Comparison of ENCODE assay signal across 8 mouse cellular contexts in genomic region chr16:6480411-6480728, GRCm38 (mm10).
DNase-seq lines count a peak whose midpoint lies in the region; ATAC-seq and TF ChIP-seq lines count a peak whose summit lies in the region.

No protein-coding gene starts in this region.

- H3K4me3 ChIP-seq in liver, adult 2 months (ENCODE audit: insufficient read depth, low read depth, low read length): no peak overlapping the region
- H3K4me3 ChIP-seq in liver, embryonic 11.5 days (ENCODE audit: low read depth, low read length): no peak overlapping the region
- H3K4me3 ChIP-seq in limb, embryonic 14.5 days (replicated peaks; ENCODE audit: low read length): no peak overlapping the region

- H3K9me3 ChIP-seq in liver, embryonic 11.5 days (ENCODE audit: control insufficient read depth, low read length): no peaks in the 10 kb centered on the region
- no peaks in the 10 kb centered on the region for H3K9me3 ChIP-seq in limb, embryonic 14.5 days (ENCODE audit: control insufficient read depth, low read length)

- H3K36me3 ChIP-seq in liver, adult 2 months (ENCODE audit: control insufficient read depth, insufficient read depth, low read length): no peaks in the 10 kb centered on the region
- H3K36me3 ChIP-seq in liver, embryonic 11.5 days (ENCODE audit: control insufficient read depth, insufficient read depth, low read length): no peaks in the 10 kb centered on the region
- H3K36me3 ChIP-seq in limb, embryonic 14.5 days (ENCODE audit: control insufficient read depth, insufficient read depth, low read length): no peaks in the 10 kb centered on the region

- no peak overlapping the region for H3K27ac ChIP-seq in liver, adult 2 months (replicated peaks; ENCODE audit: insufficient read depth, low read depth, low read length)
- H3K27ac ChIP-seq in liver, embryonic 11.5 days (ENCODE audit: low read depth, low read length): no peak overlapping the region
- H3K27ac ChIP-seq in limb, embryonic 14.5 days (replicated peaks; ENCODE audit: low read depth, low read length): no peak overlapping the region

- ATAC-seq in liver, embryonic 11.5 days (replicated peaks; ENCODE audit: low FRiP score): no peak
- no peak for ATAC-seq in limb, embryonic 14.5 days (ENCODE audit: low FRiP score, low read depth)
- no peak for ATAC-seq in inflammation-experienced regulatory T-cells, adult 6 months

- no peak for TF ChIP-seq POLR2A in liver, adult 2 months (IDR thresholded peaks at IDR 0.05; ENCODE audit: extremely low read depth, insufficient read depth, low read length)
- TF ChIP-seq POLR2A in limb, embryonic 14.5 days (IDR thresholded peaks at IDR 0.05; ENCODE audit: borderline replicate concordance, extremely low read depth, insufficient read depth, insufficient read length): no peak

- TF ChIP-seq CTCF in liver, adult 2 months (IDR thresholded peaks at IDR 0.05; ENCODE audit: low read depth, low read length): peak; percentile 26

- peak; percentile 40 for DNase-seq in liver, adult 2 months (ENCODE audit: extremely low read depth, low read depth, low spot score)
- DNase-seq in liver, embryonic 11.5 days (ENCODE audit: low spot score): no peak
- peak; percentile 49 for DNase-seq in adrenal gland, adult 2 months
- DNase-seq in embryo, embryonic 11 days: peak; percentile 70
- peak; percentile 53 for DNase-seq in hindlimb bud, embryonic 11.5 days (ENCODE audit: extremely low spot score, low read depth, low spot score)
- peak; percentile 64 for DNase-seq in limb, embryonic 14.5 days (ENCODE audit: low spot score)
- DNase-seq in retina, postnatal 7 days (ENCODE audit: low read depth, low spot score): peak; percentile 46

- no peaks in the 10 kb centered on the region for H3K27me3 ChIP-seq in liver, adult 2 months (ENCODE audit: control insufficient read depth, insufficient read depth, low read length)
- H3K27me3 ChIP-seq in liver, embryonic 11.5 days (replicated peaks; ENCODE audit: control insufficient read depth, insufficient read depth, low read length): no peaks in the 10 kb centered on the region
- no peaks in the 10 kb centered on the region for H3K27me3 ChIP-seq in limb, embryonic 14.5 days (ENCODE audit: control insufficient read depth, insufficient read depth, low read length)

- no peaks in the 10 kb centered on the region for H3K79me2 ChIP-seq in liver, adult 2 months (ENCODE audit: control insufficient read depth, insufficient read depth, low read length)

- 6% methylated on average over 5 of the region's 5 CpGs for whole genome bisulfite sequencing in liver, adult 2 months
- WGBS in liver, embryonic 11.5 days: 12% methylated on average over 5 of the region's 5 CpGs
- 10% methylated on average over 5 of the region's 5 CpGs for WGBS in limb, embryonic 14.5 days

- H3K4me2 ChIP-seq in liver, embryonic 11.5 days: no peak overlapping the region
- H3K4me2 ChIP-seq in limb, embryonic 14.5 days (replicated peaks; ENCODE audit: low read depth, low read length, severe bottlenecking): no peak overlapping the region

- H3K9ac ChIP-seq in liver, adult 2 months (ENCODE audit: low read depth, low read length): no peak overlapping the region
- no peak overlapping the region for H3K9ac ChIP-seq in liver, embryonic 11.5 days (ENCODE audit: low read depth, low read length)
- H3K9ac ChIP-seq in limb, embryonic 14.5 days (ENCODE audit: low read depth, low read length, severe bottlenecking): no peak overlapping the region

- no peaks in the 10 kb centered on the region for H3K4me1 ChIP-seq in liver, adult 2 months (ENCODE audit: control insufficient read depth, insufficient read depth, low read length)
- H3K4me1 ChIP-seq in liver, embryonic 11.5 days (replicated peaks; ENCODE audit: control insufficient read depth, insufficient read depth, low read length): no peaks in the 10 kb centered on the region
- no peaks in the 10 kb centered on the region for H3K4me1 ChIP-seq in limb, embryonic 14.5 days (ENCODE audit: control insufficient read depth, insufficient read depth, low read length)
